8 mouse cellular contexts compared by ENCODE assay signal in genomic region chr17:56141702-56142605, GRCm38 (mm10). TPM values are rescaled to one million over a fixed set of nuclear protein-coding genes. Genes with fewer than 3 reads are reported as not detected.
DNase-seq lines count a peak whose midpoint lies in the region; ATAC-seq and TF ChIP-seq lines count a peak whose summit lies in the region.

No protein-coding gene starts in this region.

- peaks cover 3% of the 10 kb centered on the region for H3K4me1 ChIP-seq in spleen, adult 2 months (ENCODE audit: control insufficient read depth, insufficient read depth, insufficient read length)
- H3K4me1 ChIP-seq in hindbrain, embryonic 11.5 days (replicated peaks; ENCODE audit: control insufficient read depth, insufficient read depth, low read length), result peaks cover 13% of the 10 kb centered on the region
- no peaks in the 10 kb centered on the region; a peak in 1 of 4 replicates for H3K4me1 ChIP-seq in liver, embryonic 14.5 days (replicated peaks; ENCODE audit: control insufficient read depth in 2 of 2, insufficient read depth in 2 of 2, low read length in 1 of 2)

- WGBS in spleen, adult 2 months, result 7% methylated on average over 47 of the region's 47 CpGs
- WGBS in hindbrain, embryonic 11.5 days, result under 1% methylated on average over 40 of the region's 47 CpGs
- WGBS in liver, embryonic 14.5 days (ENCODE audit: insufficient replicate concordance), result 5% methylated on average over 44 of the region's 47 CpGs

- no peak for TF ChIP-seq CTCF in spleen, adult 2 months (IDR thresholded peaks at IDR 0.05; ENCODE audit: extremely low read depth, insufficient read depth, insufficient read length, insufficient replicate concordance)
- no peak for TF ChIP-seq CTCF in liver, embryonic 14.5 days (IDR thresholded peaks at IDR 0.05; ENCODE audit: low read depth)

- H3K27me3 ChIP-seq in spleen, adult 2 months (ENCODE audit: control insufficient read depth, insufficient read depth, low read length), result peaks cover 17% of the 10 kb centered on the region
- H3K27me3 ChIP-seq in hindbrain, embryonic 11.5 days (ENCODE audit: control insufficient read depth, insufficient read depth, low read length), result peaks cover 40% of the 10 kb centered on the region
- H3K27me3 ChIP-seq in liver, embryonic 14.5 days (ENCODE audit: control insufficient read depth, insufficient read depth, low read length), result peaks cover 35% of the 10 kb centered on the region

- H3K9me3 ChIP-seq in hindbrain, embryonic 11.5 days (ENCODE audit: control insufficient read depth, low read length), result no peaks in the 10 kb centered on the region
- no peaks in the 10 kb centered on the region for H3K9me3 ChIP-seq in liver, embryonic 14.5 days (ENCODE audit: control insufficient read depth, low read length)

- peak; percentile 61 for DNase-seq in adrenal gland, postnatal 10 days
- no peak for DNase-seq in adrenal gland, postnatal 14 days
- DNase-seq in spleen, adult 2 months (ENCODE audit: low read depth in 1 of 2, low spot score in 2 of 2), result no peak
- DNase-seq in spleen, postnatal 36 days (ENCODE audit: low spot score in 2 of 2), result no peak
- peak; percentile 79 for DNase-seq in hindbrain, embryonic 11.5 days (ENCODE audit: low spot score)
- no peak for DNase-seq in liver, embryonic 14.5 days (ENCODE audit: low read depth in 3 of 3, low spot score in 3 of 3)
- peak; percentile 71 for DNase-seq in right cerebral cortex, postnatal 25 days
- no peak for DNase-seq in urinary bladder, postnatal 25 days (ENCODE audit: low spot score)

- peak overlapping the region; percentile 54 for H3K9ac ChIP-seq in hindbrain, embryonic 11.5 days (ENCODE audit: low read depth, low read length)
- no peak overlapping the region for H3K9ac ChIP-seq in liver, embryonic 14.5 days (replicated peaks)

- peak overlapping the region; percentile 25 for H3K4me3 ChIP-seq in spleen, adult 2 months (ENCODE audit: extremely low read depth, insufficient read depth, insufficient read length)
- peak overlapping the region; percentile 36 for H3K4me3 ChIP-seq in hindbrain, embryonic 11.5 days (ENCODE audit: low read depth, low read length)
- peak overlapping the region in 1 of 2 experiments; percentile 17; a peak in 1 of 4 replicates for H3K4me3 ChIP-seq in liver, embryonic 14.5 days (ENCODE audit: insufficient read depth in 1 of 2, low read depth in 2 of 2, low read length in 2 of 2)

- no peak for TF ChIP-seq EP300 in liver, embryonic 14.5 days (IDR thresholded peaks at IDR 0.05; ENCODE audit: low read depth)

- peak overlapping the region; percentile 57 for H3K4me2 ChIP-seq in hindbrain, embryonic 11.5 days (replicated peaks; ENCODE audit: low read depth, low read length)
- H3K4me2 ChIP-seq in liver, embryonic 14.5 days (ENCODE audit: low read depth), result peak overlapping the region; percentile 44

- ATAC-seq in hindbrain, embryonic 11.5 days (ENCODE audit: low FRiP score), result peak; percentile 79
- no peak for ATAC-seq in liver, embryonic 14.5 days (ENCODE audit: insufficient read depth)

- H3K36me3 ChIP-seq in spleen, adult 2 months (ENCODE audit: control insufficient read depth, insufficient read depth, low read length), result no peaks in the 10 kb centered on the region
- H3K36me3 ChIP-seq in hindbrain, embryonic 11.5 days (ENCODE audit: control insufficient read depth, insufficient read depth, low read length), result no peaks in the 10 kb centered on the region
- no peaks in the 10 kb centered on the region for H3K36me3 ChIP-seq in liver, embryonic 14.5 days (replicated peaks; ENCODE audit: control insufficient read depth, insufficient read depth, low read depth)

- H3K27ac ChIP-seq in spleen, adult 2 months (ENCODE audit: insufficient read depth, low read length), result no peak overlapping the region
- H3K27ac ChIP-seq in hindbrain, embryonic 11.5 days (ENCODE audit: low read depth, low read length), result peak overlapping the region; percentile 33; the same call in 1 of the 2 replicates
- H3K27ac ChIP-seq in liver, embryonic 14.5 days, result no peak overlapping the region

- TF ChIP-seq POLR2A in spleen, adult 2 months (IDR thresholded peaks at IDR 0.05; ENCODE audit: low read depth, low read length), result no peak

RNA-seq across cellular contexts. Expression of gene Sema6b, which starts 1.8 kb away (rescaled TPM):
- 10 to 100 TPM; 13.3 to 14.9 TPM for total RNA-seq in adrenal gland, postnatal 10 days (2021)
- 11.9 and 15.2 TPM in 2 replicates for total RNA-seq in adrenal gland, postnatal 14 days (2021)
- 9.1 and 11.8 TPM in 2 replicates for polyA plus RNA-seq in spleen, adult 2 months (2012; rRNA removed)
- polyA plus RNA-seq in hindbrain, embryonic 11.5 days (2014; fragmentation: Nextera tagmentation; extraction: Ambion mirVana), result 2.5 and 2.6 TPM in 2 replicates
- polyA plus RNA-seq in liver, embryonic 14.5 days (2012; rRNA removed), result 0.92 and 1.1 TPM in 2 replicates
- polyA plus RNA-seq in liver, embryonic 14.5 days (2014; fragmentation: Nextera tagmentation; extraction: Ambion mirVana), result 0.43 and 0.71 TPM in 2 replicates

RNA-seq across cellular contexts. Expression of gene Lrg1, which starts 20.2 kb away (rescaled TPM):
- 10 to 100 TPM; 41.0 to 55.6 TPM for total RNA-seq in adrenal gland, postnatal 10 days (2021)
- total RNA-seq in adrenal gland, postnatal 14 days (2021), result 58.3 and 63.2 TPM in 2 replicates
- polyA plus RNA-seq in spleen, adult 2 months (2012; rRNA removed), result 56.0 and 79.2 TPM in 2 replicates
- polyA plus RNA-seq in hindbrain, embryonic 11.5 days (2014; fragmentation: Nextera tagmentation; extraction: Ambion mirVana), result 0.21 TPM in 1 of 2 replicates, not detected in the other
- polyA plus RNA-seq in liver, embryonic 14.5 days (2012; rRNA removed), result 0.09 and 0.10 TPM in 2 replicates
- polyA plus RNA-seq in liver, embryonic 14.5 days (2014; fragmentation: Nextera tagmentation; extraction: Ambion mirVana), result 0.29 and 0.67 TPM in 2 replicates

RNA-seq across cellular contexts. Expression of gene Tnfaip8l1, which starts 20.3 kb away (rescaled TPM):
- 10 to 100 TPM in 1 of 2 experiments, 1 to 10 TPM in 1; 9.5 to 11.0 TPM for total RNA-seq in adrenal gland, postnatal 10 days (2021)
- total RNA-seq in adrenal gland, postnatal 14 days (2021), result 8.2 and 8.6 TPM in 2 replicates
- polyA plus RNA-seq in spleen, adult 2 months (2012; rRNA removed), result 6.6 and 7.3 TPM in 2 replicates
- 8.5 and 9.9 TPM in 2 replicates for polyA plus RNA-seq in hindbrain, embryonic 11.5 days (2014; fragmentation: Nextera tagmentation; extraction: Ambion mirVana)
- polyA plus RNA-seq in liver, embryonic 14.5 days (2012; rRNA removed), result 1.5 and 1.8 TPM in 2 replicates
- 2.4 and 2.7 TPM in 2 replicates for polyA plus RNA-seq in liver, embryonic 14.5 days (2014; fragmentation: Nextera tagmentation; extraction: Ambion mirVana)

RNA-seq across cellular contexts. Expression of gene Plin5, which starts 24.6 kb away (rescaled TPM):
- total RNA-seq in adrenal gland, postnatal 10 days (2021), result 100 to 1,000 TPM; 102 to 111 TPM
- total RNA-seq in adrenal gland, postnatal 14 days (2021), result 91.4 and 109 TPM in 2 replicates
- polyA plus RNA-seq in spleen, adult 2 months (2012; rRNA removed), result 0.30 and 0.36 TPM in 2 replicates
- polyA plus RNA-seq in hindbrain, embryonic 11.5 days (2014; fragmentation: Nextera tagmentation; extraction: Ambion mirVana), result 0.20 and 0.28 TPM in 2 replicates
- polyA plus RNA-seq in liver, embryonic 14.5 days (2012; rRNA removed), result 0.11 and 0.29 TPM in 2 replicates
- polyA plus RNA-seq in liver, embryonic 14.5 days (2014; fragmentation: Nextera tagmentation; extraction: Ambion mirVana), result 0.34 and 0.35 TPM in 2 replicates

RNA-seq across cellular contexts. Expression of gene Plin4, which starts 32.4 kb away (rescaled TPM):
- total RNA-seq in adrenal gland, postnatal 10 days (2021), result 10 to 100 TPM; 75.7 to 89.2 TPM
- 76.6 and 87.5 TPM in 2 replicates for total RNA-seq in adrenal gland, postnatal 14 days (2021)
- 2.3 and 3.0 TPM in 2 replicates for polyA plus RNA-seq in spleen, adult 2 months (2012; rRNA removed)
- polyA plus RNA-seq in hindbrain, embryonic 11.5 days (2014; fragmentation: Nextera tagmentation; extraction: Ambion mirVana), result 0.07 and 0.09 TPM in 2 replicates
- polyA plus RNA-seq in liver, embryonic 14.5 days (2012; rRNA removed), result 0.01 TPM in 2 replicates
- polyA plus RNA-seq in liver, embryonic 14.5 days (2014; fragmentation: Nextera tagmentation; extraction: Ambion mirVana), result 0.03 TPM in 1 of 2 replicates, not detected in the other

Comparison
In these comparisons a context has a peak if more than half of its experiments do, and no peak if none do; other contexts are left out.
1. DNase-seq: peak in adrenal gland, postnatal 10 days (single experiment), hindbrain, embryonic 11.5 days (single experiment) and right cerebral cortex, postnatal 25 days (single experiment); none in adrenal gland, postnatal 14 days (single experiment), spleen, adult 2 months (0 of 2), spleen, postnatal 36 days (0 of 2), liver, embryonic 14.5 days (0 of 3) and urinary bladder, postnatal 25 days (single experiment).
2. RNA of gene Lrg1, which starts 20.2 kb away (polyA plus RNA-seq): 56.0 to 79.2 TPM in spleen, adult 2 months; 0.09 to 0.67 TPM in liver, embryonic 14.5 days and 0.21 TPM in hindbrain, embryonic 11.5 days; every median in the first group is over 10 times any median in the second.